Mouse (Mus musculus) megakaryocyte, embryonic 14.5 days (primary cell): ENCODE data around the gene Ptrh2.

ENCODE experiments used
- FLI1 ChIP-seq: IDR thresholded peaks from 2 replicates; pipeline ENCODE4 v1.6.1; 2012; ENCODE audit warnings: low read length, inconsistent platforms, mixed read lengths
- GATA1 ChIP-seq: IDR thresholded peaks from 3 replicates; pipeline ENCODE4 v1.6.1; 2012; ENCODE audit warnings: mixed read lengths, low read length, inconsistent platforms, borderline replicate concordance

DNA sequence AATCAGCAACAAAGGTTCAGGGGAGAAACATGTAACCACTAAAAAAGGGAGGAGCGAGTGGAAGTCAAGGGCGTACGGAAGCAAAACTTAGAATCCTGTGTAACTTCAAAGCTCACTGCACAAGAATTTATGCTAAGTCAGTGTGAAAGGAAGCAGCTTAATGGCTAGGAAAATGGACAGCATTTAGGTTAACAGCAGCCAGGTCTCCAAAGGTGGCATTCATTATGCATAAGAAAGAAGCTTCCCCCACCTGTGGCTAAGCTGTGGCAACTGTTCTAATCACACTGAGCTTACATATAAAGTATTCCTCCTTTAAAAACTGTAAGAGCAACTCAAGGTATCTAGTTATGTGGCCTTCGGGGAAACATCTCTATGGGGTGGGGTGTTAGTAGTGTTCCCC, 17.4 kb downstream of the Ptrh2 start:
- TF ChIP-seq FLI1 = no peak
- TF ChIP-seq GATA1 = no peak
